Mouse (Mus musculus) cerebellum, adult 9-10 months (tissue): ENCODE results near the gene P2rx7.

ENCODE experiments used
- DNase-seq: peaks from one replicate; pipeline ENCODE4 v3.0.0; 2022

Gene P2rx7

DNA sequence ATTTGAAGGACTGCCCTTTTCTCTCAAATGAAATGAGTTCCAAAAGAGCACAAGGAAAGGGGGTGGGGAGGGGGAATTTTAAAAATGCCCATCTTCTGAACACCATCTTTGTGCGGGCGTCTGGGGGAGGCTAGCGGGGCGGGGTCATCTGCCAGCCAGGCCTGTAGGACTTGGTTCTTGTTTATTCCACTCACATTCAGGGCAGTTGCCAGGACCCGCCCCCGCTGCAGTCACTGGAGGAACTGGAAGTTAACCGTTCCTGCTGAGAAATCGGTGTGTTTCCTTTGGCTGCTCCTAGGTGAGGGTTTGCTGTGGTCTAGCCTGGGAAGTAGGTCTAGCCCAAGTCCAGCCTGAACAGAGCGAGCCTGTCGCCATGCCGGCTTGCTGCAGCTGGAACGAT, at the start of gene P2rx7:
TSS of gene P2rx7 (plus strand) at position 211 of the 400 bp plus-strand sequence.
- peak; percentile 46 for DNase-seq

DNA sequence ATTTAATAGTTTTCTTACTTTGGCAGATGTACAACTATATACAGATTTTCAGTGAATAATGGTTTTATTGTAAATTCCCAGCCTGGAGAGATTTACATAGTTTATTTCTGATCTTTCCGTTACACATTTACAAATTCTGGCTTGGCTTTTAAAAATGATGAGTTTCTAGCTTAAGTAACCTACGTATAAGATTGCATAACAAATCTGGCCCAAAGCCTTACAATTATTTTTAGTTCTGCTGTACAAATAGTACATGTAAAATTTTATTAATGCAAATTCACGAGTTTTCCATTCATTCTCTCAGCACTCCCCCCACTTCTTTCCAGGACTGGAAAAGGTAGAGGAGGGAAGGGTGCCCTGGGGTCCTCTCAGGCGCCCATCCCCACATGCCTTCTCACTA, 48.2 kb upstream of the P2rx7 start:
- DNase-seq, result no peak

- DNase-seq, result no peak
These were observed 41.5 kb upstream of the P2rx7 start for GRCm38 (mm10) chr5:122602233-122602632.

DNA sequence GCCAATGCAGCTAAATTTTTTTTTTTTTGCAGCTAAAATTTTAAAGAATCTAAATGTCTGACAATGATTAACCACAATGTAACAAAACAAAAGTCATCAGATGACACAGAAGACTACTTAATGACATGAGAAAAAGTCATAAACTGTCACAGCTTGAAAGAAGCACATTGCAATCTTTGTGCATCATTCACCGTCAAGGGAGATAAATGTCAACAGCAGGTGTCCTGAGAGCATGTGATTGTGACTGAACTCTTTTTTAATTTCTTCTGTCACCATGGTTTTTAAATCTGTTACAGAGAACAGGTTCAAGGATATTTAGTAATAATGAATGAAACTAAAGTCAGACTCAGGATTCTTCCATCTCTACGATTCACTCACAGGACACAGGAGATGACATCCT, 38.8 kb upstream of the P2rx7 start:
- DNase-seq, result no peak

DNA sequence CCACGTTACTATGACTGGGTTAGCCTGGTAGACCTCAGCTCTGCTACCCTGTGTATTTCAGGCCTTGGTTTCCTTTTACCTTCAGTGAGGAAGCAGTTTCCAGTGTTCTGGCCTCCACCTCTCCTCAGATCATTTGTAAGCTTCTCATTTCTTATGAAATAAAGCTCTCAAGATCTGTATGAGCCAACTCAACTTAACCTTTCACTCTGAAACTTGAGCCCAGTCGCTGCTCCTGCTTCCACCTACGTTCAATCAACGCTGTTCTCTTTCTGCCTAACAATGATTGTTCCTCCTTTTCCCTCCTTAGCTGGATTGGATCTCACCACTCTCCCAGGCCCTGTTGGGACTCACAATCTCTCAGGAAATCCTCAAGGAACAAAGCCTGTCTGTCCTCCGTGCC, 32.1 kb upstream of the P2rx7 start:
- no peak for DNase-seq

DNA sequence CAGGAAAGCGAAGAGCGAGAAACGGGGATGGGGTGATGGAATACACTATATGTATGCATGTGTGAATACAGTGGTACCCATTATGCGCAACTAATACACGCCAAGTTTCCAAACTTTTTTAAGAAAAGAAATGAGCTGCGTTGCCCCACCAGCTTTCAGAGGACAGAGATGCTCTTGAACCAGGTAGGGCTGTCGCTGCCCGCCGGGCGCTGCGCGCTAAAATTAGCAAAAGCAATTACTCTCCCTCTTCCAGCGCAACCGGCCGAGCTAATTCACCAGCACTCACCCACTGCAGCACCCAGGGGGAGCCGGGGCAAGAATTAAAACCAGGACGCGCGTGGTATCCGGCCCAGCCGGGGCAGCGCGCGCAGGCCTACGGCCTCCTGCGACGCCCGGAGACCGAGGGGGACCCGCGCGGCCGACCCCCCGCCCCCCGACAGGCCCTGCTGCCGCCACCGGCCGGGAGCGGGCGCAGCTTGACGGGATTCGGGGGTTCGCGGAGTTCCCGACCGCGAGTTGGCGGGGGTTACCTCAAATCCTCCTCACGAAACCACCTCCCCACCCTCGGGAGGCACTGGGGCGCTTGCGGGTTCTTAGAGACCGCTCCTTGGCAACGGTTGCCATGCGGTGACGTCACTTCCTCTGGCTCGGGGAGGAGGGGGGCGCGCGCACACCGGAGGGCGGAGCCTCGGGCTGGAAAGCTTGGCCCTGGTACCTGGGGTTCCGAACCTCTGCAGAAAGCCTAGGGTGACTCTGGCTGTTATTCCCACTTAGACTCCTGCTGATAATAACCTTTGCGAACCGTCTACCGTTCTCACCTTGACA, 29.6 kb upstream of the P2rx7 start, which contains the start of gene Ift81:
TSS of gene Ift81 (minus strand) at position 611 of the 825 bp plus-strand sequence.
- DNase-seq, result peak; percentile 97

DNA sequence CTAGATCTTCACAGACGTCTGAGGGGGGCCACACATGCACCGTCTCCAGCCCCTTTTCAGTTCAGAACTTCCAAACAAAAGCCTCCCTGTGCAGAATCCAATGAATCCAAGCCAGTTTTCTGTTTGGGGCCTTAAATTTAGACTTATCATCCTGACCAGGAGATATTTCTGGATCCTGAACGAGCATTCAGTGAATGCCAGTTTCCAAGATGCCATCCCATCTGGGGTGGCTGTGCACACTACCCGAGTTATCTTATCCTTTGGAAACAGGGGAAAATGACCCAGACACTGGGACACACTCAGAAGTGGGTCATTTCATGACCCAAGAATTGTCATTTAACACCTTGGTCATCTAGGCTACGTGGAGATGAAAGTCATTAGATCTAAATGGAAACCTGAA, 26.0 kb upstream of the P2rx7 start:
- DNase-seq, result no peak

DNA sequence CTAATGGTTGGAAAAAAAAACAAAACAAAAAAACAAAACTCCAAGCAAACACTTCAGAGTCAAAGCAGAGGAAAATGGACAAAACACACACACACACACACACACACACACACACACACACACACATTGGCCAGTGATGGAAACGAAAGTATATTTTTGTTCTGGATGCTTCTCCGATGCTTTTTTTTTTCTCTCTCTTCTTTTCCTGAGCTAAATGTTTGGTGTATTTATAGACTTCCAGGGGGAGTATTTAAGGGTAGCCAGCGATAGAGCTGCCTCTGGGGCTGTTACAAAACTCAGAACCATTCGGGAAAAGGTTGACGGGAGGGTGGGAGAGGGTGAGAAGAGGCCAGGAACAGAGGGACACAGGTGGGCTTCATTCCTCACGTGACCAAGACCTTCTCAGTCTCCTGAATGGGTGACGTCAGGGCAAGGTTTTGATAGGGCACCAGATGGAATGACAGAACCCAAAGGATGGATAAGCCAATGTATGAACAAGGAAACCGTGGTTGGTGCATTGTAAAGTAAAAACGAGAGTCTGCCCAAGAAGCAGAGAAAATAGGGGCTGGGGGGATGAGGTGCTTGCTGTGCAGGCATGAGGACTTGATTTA, 23.9 kb upstream of the P2rx7 start:
- no peak for DNase-seq

- no peak for DNase-seq
These were observed 22.3 kb upstream of the P2rx7 start for GRCm38 (mm10) chr5:122621376-122621886.

GRCm38 (mm10) chr5:122622526-122622925, 21.2 kb upstream of the P2rx7 start:
- no peak for DNase-seq

DNA sequence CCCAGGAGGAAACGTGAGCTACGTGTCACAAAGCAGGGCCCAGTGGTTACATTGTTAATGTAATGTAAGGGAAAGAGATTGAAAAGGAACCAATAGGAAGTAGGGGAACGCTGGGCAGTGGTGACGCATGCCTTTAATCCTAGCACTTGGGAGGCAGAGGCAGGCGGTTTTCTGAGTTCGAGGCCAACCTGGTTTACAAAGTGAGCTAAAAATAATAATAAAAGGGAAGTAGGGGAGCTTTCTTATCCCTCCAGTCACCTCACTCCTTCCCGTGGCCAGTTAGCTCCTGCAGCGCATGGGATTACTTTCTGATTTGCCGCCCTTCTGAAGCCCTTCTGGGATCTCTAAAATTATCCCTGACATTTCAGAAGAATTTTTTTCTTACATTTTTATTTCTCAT, 19.9 kb upstream of the P2rx7 start:
- DNase-seq, result no peak

GRCm38 (mm10) chr5:122624952-122625479, 18.7 kb upstream of the P2rx7 start:
- DNase-seq, result no peak

- DNase-seq, result no peak
These were observed 18.0 kb upstream of the P2rx7 start for GRCm38 (mm10) chr5:122625565-122626252.

- peak; percentile 95 for DNase-seq
These were observed 16.5 kb upstream of the P2rx7 start for GRCm38 (mm10) chr5:122627243-122627642.

DNA sequence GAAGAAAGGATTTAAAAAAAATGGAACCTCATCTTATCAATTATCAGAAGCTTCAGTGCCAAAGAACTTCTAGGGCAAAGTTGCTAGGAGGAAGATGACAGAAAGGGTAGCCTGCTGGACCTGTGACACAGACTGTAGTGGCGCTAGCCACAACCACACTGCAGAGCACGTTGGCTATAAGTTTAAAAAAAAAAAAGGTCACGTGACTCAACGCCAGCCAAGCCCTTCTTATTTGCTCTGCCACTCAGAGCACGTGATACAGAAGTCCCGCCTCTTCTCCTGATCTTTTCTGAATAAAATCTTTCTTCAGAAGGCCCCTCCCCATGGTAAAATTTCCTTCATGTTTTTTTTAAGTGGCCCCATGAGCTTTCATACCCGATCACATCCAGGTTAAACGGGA, 8.5 kb upstream of the P2rx7 start:
- no peak for DNase-seq

DNA sequence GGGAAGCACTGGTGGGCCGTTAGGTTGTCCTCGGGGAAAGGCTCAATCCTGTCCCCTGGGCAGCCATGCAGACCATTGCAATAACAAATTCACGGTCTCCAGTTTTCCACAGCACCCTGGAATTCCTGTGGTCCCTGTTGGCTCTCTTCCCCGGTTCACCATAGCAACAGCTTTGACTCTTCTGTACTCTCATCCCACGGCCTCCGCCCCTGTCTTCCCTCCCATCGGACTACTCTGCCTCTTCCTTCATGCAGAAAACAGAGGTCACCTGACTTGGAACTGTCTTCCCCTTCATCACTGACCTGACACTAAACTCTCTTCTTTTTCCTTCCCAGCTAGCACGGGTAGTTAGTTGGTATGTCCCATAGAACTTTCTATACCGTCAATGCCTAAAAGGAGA, 7.4 kb upstream of the P2rx7 start:
- no peak for DNase-seq

DNA sequence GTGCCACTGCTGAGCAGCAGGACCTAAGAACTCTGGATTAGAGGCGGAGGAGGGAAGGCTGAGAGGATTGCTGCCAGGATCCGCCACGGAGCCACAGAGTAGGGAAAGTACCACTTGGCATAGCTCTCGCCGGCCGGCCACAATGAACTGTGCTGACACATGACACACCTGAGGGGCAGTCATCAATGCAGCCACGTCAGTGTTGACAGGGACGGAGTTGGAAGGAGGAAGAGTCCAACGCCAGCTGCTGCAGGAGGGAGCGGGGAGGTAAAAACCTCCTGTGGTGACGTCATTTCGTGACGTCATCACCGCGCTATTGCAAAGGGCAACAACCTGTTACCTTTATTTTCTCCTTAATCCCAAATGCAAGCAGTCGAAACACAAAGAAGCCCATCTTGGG, 6.8 kb upstream of the P2rx7 start:
- no peak for DNase-seq

- DNase-seq, result no peak
These were observed 5.4 kb upstream of the P2rx7 start for GRCm38 (mm10) chr5:122638296-122638695.

- no peak for DNase-seq
These were observed 4.2 kb upstream of the P2rx7 start for GRCm38 (mm10) chr5:122639517-122639916.

DNA sequence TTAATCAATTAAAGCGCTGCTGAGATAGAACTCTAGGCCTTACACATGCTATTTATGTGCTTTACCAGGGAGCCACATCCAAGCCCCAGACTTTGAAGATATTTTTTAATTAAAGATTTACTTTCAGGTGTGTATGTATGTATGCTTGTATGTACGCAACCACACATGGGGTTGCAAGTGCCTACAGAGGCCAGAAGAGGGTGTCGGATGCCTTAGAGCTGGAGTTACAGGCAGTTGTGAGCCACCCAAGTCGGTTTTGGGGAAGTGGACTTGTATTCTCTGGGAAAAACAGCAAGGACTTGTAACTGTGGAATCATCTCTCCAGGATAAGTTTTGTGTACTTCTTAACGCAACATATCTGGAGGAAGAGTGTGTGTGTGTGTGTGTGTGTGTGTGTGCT, 3.7 kb upstream of the P2rx7 start:
- DNase-seq, result no peak

- no peak for DNase-seq
These were observed 448 bp downstream of the P2rx7 start for GRCm38 (mm10) chr5:122644111-122644607.

DNA sequence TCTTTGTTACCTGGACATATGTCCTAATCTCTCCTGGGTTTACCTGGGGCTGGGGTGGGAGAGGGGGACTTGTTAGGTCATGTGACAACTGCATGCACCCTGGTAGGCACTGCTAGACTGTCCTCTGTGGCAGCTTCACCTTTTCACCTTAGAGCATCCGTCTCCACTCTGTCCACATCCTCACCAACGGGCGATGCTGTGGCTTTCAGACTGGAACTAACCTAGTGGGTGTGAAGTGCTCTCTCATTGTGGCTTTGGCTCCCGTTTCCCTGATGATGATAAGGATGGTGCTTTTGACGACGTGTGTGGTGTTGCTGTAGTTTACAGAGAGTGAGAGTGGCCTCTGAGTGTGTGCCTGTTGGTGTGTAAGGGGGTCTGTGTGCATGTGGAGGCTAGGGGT, 1.6 kb downstream of the P2rx7 start:
- DNase-seq, result no peak

GRCm38 (mm10) chr5:122646050-122646449, 2.3 kb downstream of the P2rx7 start:
- no peak for DNase-seq
